Mouse (Mus musculus): ENCODE data around the gene Phf10.

The Phf10 gene

DNA sequence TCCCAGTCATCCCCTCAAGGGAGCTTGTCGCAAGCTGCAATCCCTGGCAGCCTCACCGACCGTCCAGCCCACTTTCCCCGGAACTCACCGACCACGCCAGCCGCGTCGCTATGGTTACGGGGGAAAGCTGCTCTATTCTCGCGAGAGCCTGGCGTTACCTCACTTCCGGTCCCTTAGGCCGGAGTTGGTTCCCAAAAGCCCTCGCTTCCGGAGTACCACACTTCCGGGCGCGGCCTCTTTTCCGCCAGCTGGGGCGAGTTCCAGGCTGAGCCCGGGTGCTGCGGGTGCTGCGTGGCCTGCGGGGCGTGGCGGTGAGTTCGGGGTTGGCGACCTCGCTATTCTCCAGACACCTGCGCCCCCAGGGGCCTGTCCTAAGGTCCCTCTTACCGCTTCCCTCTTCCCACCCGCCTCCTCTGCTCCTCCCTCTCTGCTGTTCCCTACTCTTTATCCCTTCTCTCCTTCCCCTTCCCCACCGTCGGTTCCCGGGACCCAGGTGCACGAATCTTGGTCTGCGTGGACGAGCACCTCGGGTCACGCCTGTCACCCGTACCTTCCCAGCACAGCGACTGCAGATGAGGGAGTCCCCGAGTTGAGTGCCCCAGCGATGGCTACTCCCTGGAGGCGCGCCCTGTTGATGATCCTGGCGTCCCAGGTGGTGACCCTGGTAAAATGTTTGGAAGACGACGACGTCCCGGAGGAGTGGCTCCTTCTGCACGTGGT is 17.9 kb downstream of the Phf10 start, which contains the start of the genes Wdr27 and 1600012H06Rik:
Gene Wdr27 (minus strand): TSS at position 150 of the 720 bp plus-strand sequence.
Gene 1600012H06Rik (plus strand): TSS at position 176 of the 720 bp plus-strand sequence.
- WGBS: under 1% methylated on average over 54 of the region's 54 CpGs

DNA sequence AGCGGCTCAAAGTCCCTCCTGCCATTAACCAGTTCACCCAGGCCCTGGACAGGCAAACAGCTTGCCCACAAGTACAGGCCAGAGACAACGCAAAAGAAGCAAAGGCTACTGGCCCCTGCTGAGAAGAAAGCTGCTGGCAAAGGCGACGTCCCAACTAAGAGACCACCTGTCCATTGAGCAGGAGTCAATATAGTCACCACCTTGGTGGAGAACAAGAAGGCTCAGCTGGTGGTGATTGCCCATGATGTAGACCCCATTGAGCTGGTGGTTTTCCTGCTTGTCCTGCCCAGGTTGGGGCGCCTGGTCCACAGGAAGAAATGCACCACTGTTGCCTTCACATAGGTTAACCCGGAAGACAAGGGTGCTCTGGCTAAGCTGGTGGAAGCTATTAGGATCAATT is 18.9 kb downstream of the Phf10 start:
- 61% methylated on average over 6 of the region's 6 CpGs for WGBS

- 71% methylated on average over 5 of the region's 5 CpGs for WGBS
These were observed 25.1 kb downstream of the Phf10 start for GRCm38 (mm10) chr17:14935841-14936605.

- WGBS: 79% methylated on average over 14 of the region's 14 CpGs
These were observed 25.8 kb downstream of the Phf10 start for GRCm38 (mm10) chr17:14935280-14935679.

DNA sequence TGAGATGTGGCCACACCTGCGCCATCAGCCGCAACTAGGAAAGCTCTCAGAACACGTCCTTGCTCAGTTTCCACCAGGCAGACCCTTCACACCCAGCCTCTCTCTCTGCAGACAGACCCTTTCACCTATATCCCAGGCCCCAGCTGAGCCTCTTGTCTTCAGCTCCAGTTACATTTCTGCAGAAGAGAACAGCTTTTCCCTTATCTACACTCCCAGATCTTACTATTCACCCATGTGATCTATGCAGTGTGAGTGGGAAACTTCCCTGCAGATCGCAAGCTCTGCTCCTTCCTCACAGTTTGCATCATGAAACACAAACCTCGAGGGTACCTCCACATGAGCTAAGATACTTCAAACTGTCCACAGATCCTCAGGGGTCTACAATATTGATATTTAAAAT is 29.6 kb downstream of the Phf10 start:
- 89% methylated on average over 5 of the region's 5 CpGs for WGBS

- WGBS: 88% methylated on average over 7 of the region's 7 CpGs
These were observed 30.4 kb downstream of the Phf10 start for GRCm38 (mm10) chr17:14930697-14931096.

DNA sequence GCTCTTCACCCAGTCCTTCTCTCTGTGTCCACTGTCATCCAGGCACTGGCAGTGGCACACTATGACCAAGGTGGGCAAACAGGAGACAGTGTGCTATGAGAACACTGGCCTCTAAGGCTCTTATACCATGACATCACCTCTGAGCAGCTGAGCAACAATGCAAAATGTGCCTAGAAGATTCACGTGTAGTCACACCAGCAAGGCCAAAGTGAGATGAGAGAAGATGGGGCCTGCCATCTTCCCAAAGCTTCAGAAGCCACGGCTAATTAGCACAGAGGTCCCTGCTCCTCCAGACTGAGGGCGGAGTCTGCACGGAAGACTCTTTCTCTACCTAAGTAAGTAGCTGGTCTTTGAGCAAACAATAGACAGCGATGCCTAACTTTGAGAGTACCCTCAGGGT is 32.4 kb downstream of the Phf10 start:
- 76% methylated on average over 5 of the region's 5 CpGs for WGBS

- WGBS: 89% methylated on average over 8 of the region's 8 CpGs
These were observed 33.3 kb downstream of the Phf10 start for GRCm38 (mm10) chr17:14927644-14928218.

GRCm38 (mm10) chr17:14921582-14921981 is 39.5 kb downstream of the Phf10 start:
- 71% methylated on average over 6 of the region's 6 CpGs for WGBS

GRCm38 (mm10) chr17:14917866-14918265 is 43.2 kb downstream of the Phf10 start:
- 89% methylated on average over 8 of the region's 8 CpGs for WGBS

GRCm38 (mm10) chr17:14914401-14914800 is 46.7 kb downstream of the Phf10 start:
- WGBS: 92% methylated on average over 4 of the region's 4 CpGs

GRCm38 (mm10) chr17:14912981-14913380 is 48.1 kb downstream of the Phf10 start:
- 96% methylated on average over 8 of the region's 8 CpGs for WGBS

DNA sequence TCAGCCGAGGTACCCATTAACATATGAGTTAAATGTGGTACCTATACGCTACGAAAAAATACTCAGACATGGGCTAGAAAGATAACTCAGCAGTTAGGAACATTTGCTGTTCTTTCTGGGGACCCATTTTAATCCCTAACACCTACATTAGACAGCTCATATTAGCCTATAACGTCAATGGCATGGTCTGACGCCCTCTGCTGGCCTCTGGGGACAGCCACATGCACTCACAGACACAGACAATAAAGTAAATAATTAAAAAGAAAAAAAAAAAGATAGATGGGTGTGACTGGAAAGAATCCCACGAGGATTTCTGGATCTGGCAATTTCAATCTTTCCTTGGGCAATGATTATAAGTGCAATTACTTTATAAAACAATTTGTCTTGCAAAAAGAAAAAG is 48.7 kb downstream of the Phf10 start:
- 65% methylated on average over 6 of the region's 6 CpGs for WGBS

DNA sequence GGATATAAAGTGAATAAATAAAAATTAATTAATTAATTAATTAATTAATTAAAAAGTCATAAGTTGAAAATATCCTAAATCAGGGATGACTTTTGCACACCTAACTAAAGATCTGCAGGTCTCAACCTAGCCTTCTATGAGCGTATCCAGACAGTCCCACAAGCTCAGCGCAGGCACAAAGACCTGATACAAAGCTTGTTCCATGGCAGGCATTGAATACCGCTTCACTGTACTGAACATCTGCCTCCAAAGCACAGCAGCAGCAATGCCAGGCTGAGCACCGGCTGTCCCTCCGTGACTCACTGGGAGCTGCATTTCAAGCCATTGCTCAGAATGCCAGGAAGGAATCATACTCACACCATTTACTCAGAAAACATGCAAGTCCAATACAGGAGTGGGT is 50.3 kb downstream of the Phf10 start:
- 73% methylated on average over 5 of the region's 5 CpGs for WGBS

- WGBS: 91% methylated on average over 5 of the region's 5 CpGs
These were observed 51.7 kb downstream of the Phf10 start for GRCm38 (mm10) chr17:14909331-14909730.

DNA sequence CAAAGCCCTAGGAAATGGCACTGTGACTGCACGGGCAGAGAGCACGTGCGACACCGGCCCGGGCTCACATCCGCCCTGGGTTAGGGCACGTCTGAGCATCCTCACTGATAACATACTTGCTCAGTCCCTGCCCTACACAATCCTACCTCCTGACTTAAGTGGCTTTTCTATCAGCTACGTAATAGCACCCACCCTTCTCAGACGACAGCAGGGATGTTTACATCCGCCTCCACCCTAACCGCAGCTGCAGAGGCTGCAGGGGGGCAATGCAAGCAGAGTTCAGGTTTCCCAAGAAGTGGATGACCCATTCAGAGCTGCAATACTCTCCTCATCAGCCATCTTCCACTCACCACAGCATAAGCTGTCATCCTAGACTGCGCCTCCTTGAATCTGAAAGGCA is 53.9 kb downstream of the Phf10 start:
- WGBS: 87% methylated on average over 12 of the region's 12 CpGs

DNA sequence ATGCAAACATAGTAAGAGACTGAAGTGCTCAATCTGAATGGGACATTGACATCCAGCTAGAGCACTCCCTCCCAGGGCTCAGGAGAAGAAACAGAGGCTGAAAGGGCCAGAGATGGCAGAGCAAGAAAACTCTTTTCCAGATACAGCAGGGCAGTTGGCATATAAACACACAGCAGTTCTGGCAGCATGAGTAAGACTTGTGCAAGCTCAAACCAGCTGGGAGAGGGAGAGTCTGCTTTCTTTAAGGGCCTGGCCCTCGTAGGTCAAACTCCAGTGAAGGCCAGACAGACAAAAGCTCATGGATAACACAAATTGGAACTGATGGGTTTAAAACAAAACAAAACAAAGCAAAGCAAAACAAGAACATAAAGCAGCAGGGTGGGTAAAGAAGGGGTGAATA is 54.5 kb downstream of the Phf10 start:
- 75% methylated on average over 1 of the region's 1 CpGs for WGBS

GRCm38 (mm10) chr17:14904637-14905265 is 56.3 kb downstream of the Phf10 start:
- 46% methylated on average over 7 of the region's 7 CpGs for WGBS

GRCm38 (mm10) chr17:14904206-14904605 is 56.9 kb downstream of the Phf10 start:
- WGBS: 93% methylated on average over 6 of the region's 6 CpGs

DNA sequence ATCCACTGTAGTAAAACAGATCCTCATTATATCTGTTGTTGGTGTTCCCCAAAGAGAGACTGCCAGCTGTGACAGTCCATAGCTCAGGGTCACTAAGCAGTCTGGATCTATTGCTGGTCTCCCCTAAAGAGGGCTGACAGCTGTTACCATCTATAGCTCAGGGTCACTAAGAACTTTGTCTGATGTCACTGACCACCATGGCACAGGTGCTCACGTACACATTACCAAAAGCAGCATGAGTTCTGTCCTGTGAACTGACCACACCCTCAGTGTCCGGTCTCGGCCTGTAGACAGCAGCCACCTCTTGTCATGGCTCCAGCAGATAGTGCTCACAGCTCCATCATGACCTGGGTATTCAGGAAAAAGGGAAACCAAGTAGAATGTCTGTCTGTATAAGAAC is 57.9 kb downstream of the Phf10 start:
- WGBS: 92% methylated on average over 3 of the region's 3 CpGs

GRCm38 (mm10) chr17:14898972-14899371 is 62.1 kb downstream of the Phf10 start:
- WGBS: 89% methylated on average over 1 of the region's 1 CpGs
